Mouse (Mus musculus) retina, embryonic 14.5 days (tissue): Measurements from ENCODE around the gene Robo2.

Experiments
- DNase-seq: peaks from one replicate; pipeline ENCODE4 v3.0.0-alpha.2; 2015; ENCODE audit warnings: low spot score

The Robo2 gene

DNA sequence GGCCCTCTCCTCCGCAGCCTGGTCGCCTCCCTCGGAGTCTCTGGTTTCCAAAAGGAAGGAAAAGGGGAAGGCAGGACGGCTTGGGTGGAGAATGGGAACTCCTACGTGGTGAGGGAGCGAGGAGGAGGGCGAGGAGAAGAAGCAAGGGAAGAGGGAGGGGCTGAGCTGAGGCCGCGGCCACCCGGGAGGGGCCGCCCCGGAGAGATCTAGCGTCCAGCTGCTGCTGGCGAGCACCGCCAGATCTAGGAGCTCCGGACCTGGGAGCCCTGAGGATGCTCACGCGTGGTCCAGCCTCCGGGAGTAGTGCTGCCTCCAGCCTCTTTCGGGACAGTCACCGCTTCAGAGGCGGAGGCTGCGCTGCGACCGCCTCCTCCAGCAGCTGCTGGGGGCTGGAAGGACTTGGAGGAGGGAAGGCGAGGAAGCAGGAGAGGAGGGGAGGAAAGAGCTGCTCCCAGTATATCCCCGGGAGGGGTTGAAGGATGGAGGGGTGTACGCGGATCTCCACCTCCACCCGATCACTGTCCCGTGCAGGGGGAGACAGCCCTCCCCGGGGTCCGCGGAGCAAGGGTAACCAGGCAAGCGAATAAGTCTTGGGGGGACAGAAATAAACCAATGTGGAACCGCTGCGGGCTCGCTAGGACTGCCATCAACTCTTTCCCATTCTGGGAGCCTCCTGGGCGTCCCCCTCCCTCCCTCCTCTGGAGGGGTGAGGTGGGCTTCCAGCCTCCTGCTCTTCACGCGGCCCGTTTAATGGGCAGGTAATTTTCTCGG lies at the start of gene Robo2:
Robo2 (minus strand) TSS at position 345 of the 771 bp plus-strand sequence.
- peak; percentile 81 for DNase-seq

DNA sequence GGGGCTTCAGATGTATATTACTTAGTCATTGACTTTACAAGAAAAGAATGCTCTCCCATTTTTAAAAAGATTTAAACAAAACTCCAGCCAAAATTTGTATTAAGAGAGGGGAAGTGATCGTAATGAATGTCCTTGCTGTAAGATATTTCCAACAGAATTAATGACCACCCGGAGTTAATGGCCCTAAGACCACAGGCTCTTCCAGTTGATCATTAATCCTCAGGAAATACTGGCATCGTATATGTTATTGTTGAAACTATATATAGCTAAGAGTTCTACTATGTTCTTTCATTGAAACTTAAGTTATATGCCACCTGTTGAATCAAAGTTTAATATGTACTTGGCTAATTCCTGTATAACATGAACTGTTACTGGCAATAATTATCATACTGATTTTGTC lies 46.5 kb upstream of the Robo2 start:
- no peak for DNase-seq

DNA sequence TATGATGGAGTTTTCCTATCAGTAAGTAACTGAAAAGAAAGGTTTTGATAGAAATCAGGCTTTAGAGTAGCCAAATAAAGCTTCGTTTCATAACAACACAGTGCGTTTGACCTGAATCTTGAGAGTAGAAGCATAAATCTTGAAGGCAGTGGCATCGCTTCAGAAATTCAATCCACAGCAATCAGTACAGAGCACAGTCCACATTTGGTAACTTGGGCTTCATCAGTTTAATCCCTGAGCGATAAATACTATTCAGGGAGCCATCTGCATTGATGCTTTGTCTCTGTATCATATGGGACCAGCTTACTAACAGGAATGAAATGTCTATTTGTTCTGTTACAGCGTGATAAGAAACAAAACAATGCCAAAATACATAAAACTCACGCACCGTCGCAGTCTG lies 46.1 kb upstream of the Robo2 start:
- no peak for DNase-seq

DNA sequence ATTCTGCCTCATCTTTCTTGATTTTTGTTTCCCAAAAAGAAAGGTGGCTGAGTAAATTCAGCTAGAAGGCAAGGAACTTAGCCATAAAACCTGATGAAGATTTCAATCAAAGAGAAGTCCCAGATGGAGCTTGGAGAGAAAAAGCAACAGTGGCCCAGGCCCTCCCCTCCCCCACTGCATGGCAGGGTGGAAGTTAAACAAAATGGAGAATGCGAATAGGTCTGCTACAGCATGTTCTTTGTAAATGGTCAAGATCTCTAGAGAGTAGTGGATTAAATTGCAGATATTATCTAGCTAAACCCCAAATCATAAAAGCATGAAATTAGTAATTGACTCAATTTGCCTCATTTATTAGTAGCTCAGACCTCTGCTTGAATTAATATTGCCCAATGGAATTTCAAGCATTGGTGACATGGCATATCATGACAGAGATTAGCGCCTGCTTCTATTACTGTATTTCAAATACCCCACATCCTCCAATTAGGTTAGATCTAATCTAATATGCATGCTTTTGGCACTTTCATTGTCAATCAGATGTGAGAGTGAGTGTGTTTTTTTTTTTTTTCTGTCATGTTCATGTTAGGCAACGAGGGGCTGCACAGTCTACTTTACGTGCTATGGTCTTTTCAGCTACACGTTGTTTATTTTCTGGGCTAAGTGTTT lies 45.3 kb upstream of the Robo2 start:
- DNase-seq: no peak

DNA sequence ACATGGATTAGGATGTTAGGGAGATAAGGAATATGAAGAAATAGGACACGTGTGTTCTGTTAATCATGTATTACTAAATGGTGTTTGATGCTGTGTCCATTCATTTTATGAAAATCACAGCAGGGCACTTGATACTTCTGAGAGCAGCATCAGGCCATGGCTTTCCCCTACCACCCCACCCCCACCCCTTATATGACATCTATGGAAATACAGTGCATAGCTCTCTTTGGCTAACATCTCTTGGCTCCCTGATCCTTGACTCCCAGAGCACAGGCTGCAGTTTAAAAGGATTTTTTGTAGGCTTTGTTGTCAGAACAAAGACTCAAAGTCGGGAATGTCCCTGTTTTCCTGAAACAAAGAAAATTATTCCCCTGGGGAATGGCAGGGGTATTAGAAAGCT lies 43.6 kb upstream of the Robo2 start:
- DNase-seq: no peak

DNA sequence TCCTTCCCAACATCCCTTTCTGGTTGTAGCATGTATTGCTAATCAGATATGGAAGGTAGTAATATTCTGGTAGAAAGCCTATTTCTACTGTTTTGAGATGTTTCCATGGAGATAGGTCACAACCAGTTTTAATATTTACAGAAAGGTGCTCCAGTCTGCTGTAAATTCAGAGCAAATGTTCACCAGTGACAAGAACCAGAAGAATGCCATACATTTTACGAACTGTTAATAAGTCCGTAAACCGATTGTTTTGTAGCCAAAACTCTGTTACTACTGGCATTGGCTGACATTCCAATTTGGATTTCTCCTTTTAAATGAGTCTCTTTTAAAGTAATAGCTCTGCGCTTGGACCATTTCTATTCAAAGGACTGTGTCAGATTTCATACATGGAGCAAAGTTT lies 36.4 kb upstream of the Robo2 start:
- DNase-seq: no peak

DNA sequence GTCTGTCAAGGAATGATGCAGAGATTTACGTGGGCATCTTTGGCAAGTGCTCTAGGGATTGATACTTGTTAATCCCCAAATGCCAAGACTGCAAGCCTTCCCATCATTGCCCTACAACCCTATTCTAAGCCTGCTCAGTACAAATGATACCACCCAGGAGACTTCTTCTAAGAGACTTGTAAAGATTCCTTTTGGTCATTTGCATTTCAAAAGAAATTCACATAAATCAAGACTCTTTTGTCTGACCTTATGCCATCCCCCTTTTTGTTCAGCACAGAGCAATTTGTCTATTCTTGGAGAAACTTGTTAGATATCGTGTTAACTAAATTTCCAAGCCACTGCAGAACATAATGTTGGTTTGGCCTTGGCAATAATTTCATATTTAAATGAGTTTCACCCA lies 15.4 kb upstream of the Robo2 start:
- no peak for DNase-seq

DNA sequence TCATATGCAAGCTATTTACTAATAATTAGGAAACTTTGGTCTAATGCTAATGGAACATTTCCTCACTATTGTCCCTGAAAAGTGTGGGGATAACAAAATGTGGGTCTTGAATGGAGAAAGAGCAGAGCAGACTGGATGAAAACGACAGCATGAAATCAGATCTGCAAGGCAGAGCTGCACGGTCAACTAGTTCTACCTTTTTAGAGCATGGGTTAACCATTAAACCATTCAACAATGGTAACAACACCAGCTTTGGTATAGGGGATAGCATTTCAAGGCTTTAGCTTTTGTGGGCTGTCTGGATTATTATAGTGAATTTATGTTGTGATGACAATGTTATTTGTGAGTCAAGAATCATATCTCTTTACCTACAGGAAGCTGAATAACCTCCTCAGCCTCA lies 8.7 kb upstream of the Robo2 start:
- no peak for DNase-seq

DNA sequence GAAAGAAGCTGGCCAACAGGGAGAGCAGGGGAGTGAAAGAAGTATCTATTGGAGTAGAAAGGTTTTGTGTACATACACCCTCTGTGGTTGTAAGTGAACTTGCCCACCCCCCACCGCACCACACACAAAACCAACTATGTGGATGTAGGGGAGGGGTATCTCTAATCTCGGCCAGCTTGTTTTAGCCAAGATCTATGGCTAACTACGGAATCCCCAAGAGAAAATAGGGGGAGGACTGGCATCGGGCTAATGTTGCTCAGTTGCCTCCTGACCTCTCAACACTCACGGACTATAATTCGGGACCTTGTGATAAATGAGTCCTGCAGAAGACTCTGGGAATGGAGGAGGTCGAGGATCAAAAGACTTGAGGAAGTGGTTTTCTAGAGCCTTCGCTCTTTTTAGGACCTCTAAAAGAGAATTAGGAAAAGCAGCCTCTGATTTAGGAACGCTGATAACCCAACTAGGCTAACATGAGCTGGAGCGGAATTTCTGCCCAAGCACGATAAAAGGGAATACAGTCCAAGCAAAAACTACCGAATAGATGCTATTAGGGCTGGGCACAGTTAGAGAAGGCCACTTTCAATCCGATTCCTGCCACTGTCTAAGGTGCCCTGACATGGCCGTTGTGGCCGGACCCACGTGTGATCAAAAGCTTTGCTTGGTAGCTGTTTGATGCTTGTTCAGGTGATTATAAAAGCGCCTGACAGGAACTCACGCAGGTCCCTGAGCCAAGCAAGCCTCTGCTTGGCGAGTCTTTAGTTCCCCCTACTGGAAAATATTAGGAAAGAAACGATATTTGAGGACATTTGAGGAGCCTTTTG lies 1.1 kb upstream of the Robo2 start:
- DNase-seq: peak; percentile 80

DNA sequence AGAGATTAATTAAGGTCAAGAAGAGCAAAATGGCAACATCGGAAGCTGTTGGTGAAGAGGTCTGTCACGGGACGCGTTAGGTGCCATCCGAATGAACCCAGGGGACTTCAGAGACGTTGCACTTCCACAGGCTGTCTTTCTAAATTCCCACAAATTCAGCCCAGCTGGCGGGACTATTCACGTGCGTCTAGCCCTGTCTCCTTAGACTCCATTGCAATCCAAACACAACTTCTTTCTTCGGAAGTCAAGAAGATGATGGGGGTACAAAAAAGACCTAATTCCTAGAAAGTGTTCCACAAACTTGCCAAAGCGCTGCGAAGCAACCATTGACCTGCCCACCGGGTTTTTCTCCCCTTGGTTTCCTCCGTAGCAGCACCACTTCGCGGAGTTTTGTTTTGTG lies 604 bp downstream of the Robo2 start:
- peak; percentile 51 for DNase-seq

DNA sequence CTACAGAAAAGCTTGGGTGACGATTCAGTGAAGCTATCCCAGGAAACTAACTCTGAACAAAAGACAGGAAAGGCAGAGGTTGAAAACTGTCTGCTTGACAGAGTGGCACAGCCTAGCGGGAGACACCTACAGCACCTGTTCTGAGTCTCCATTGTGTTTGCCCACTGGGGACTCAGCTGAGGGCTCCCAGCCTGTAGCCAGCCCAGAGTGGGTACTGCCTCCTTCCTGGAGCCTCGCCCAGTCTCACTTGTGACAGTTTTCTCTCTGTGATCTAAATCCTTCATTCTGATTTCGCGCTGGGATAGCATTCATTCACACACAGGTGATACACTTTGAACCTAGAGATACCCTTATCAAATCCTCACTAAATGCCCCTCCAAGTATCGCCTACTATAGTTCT lies 1.5 kb downstream of the Robo2 start:
- DNase-seq: peak; percentile 42

DNA sequence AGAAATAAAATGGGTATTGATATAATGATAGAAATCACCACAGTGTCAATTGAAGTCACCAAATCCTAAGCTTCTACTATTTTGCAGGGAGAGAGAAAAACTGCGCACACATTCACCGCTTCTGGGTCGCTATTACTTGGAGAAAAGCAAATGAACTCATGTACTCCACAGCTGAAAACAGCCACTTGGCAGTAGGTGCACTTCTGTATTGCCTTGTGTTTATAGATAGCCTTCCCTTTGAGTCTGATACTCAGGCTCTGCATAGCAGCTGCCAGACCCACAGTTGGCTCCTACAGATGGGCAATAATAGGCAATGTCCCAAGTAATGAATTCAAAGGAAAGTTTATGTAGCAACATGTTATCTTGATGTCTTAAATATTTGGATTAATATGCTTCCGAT lies 2.1 kb downstream of the Robo2 start:
- peak; percentile 24 for DNase-seq

DNA sequence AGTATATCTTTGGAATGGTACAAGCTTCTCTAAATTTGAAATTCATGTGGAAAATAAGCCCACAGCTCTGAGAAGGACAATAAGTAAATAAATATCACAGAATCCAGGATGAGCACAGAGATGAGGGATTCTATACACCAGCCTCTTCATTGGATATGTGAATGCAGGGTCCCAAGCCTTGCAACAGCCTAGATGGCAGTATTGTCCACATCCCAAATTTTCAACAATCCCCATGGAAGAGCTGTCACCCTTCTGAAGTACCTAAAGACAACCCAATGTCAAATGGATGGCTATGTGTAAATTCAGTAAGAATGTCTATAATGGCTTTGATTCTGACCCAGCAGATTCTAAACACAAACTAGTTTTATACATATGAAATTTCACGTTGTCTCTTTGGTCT lies 3.1 kb downstream of the Robo2 start:
- DNase-seq: peak; percentile 48

DNA sequence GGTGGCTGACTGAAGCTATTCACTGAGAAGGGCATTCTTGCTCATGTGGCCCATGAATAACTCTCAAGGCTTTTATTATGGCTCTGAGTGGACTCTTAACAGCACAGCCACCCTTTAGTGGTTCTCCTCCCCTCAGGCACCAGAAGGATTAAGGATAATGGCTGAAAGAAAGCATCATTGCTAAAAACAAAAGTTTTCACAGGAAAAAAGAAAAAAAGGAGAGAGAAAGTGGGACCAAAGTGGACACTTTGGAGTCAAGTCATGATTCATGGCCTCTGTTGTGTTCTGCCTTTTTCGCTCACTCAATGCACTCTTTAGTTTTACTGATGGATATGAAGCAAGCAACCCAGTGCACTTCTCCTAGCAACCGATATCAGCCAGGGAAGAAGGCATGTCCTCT lies 14.3 kb downstream of the Robo2 start:
- DNase-seq: no peak

DNA sequence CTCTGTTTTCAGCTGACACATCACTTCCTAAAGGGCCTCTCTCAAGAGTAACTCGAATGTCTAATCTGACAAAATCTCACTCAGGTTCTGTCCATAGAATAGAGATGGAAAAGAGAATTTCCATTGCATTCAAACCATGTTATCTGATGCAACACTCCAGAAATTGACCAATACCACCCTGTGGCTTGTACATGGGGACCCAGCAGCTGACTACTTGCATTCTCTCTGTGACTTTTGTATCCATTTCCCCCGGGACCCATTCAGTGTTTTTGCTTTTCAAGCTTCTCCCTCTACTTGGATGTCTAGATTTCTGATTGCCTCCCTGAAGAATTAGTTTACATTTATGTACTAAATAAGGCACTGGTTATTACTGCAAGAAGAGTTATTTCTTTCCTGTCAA lies 15.9 kb downstream of the Robo2 start:
- no peak for DNase-seq

DNA sequence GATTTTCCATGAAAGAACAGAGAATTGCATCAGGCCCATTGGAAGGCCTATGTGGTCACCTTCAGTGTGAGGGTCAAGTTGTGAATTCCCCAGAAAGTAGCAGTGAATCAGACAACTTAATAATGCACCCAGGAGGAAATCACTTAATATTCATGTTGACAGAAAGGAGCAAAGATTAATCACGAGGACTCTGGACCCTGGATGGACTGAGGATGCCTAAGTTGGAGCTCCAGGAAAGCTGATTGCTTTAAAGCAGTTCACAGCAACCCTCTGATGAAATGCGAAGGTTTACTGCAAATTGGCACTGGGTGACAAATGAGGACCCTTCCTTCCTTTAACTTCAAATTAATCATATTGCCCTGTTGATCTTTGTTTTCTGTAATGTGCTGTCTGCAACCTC lies 32.2 kb downstream of the Robo2 start:
- no peak for DNase-seq

DNA sequence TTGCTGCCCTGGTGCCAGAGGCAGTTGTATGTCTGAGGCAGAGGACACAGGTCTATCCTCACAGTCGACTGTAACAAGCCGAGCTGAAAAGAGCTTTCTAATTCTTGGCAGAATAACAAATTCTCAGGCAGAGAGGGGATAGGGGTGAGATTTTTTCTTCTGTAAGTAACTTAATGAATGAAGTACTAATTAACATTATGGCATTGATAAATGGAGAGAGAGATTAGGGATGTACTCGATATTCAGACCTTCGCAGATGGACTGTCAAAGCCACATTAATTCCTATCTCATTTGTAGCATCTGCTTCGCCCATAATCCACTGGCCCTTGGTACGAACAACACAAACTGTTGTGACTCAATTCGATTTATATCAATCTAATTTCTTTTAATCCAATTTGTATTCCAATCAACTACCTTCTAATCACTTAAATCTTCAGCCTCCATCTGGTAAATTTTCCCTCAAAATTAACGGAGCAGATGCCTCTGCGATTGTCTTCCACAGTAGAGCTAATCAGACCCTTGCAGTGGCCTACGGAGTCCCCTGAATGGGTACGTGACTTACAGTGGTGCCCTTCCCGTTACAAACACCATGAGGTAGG lies 36.2 kb downstream of the Robo2 start:
- peak; percentile 56 for DNase-seq

DNA sequence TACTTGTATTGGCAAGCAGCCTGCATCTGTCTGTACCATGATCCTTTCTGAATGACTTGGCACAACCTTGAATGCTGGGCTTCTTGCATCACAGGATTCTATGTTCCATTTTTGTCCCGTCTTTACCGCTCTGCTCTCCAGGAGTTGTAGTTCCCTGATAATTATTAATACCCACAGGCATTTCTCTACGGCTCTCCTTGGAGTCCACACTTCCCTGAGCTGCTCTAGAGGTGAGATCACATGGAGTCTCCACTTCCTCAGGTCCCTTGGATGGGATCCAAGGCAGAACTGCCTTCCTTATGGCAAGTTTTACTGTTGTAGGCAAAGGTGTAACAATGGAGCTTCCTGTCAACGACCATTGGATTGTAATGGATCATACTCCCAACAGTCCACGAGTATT lies 37.1 kb downstream of the Robo2 start:
- DNase-seq: no peak

DNA sequence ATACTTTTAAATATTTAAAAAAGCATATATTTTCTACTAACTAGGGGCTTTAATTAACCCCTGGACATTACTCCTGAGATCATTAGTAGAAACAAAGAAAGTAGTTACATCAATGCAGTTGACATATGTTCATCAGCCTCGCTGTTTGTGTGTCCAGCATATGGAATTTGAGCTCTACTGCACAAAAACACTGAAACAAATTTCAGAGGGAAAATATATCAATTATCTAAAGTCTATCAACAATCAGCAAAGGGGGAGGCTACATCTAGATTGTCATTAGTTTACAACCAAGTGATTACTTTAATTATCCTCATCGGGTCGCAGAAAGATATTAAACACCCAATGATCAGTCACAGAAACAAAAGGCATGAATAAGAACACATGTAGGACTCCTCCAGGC lies 38.2 kb downstream of the Robo2 start:
- DNase-seq: no peak

DNA sequence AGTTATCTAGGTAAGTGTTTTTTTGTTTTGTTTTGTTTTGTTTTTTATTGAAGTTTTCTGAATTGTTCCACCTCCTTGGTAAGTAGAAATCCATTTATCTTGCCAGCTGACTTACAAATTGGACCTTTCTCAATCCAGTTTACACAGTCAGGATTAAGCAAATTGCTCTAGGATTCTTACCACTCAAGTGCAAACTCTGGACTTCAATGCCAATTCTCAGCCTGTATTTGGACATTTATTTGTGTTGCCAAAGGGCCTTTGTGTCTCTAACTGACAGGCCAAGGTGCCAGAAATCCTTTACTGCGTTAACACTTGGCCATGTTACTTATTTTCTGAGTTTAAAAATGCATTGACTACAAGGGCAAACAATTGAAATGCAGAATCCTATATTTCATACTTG lies 38.7 kb downstream of the Robo2 start:
- DNase-seq: no peak

DNA sequence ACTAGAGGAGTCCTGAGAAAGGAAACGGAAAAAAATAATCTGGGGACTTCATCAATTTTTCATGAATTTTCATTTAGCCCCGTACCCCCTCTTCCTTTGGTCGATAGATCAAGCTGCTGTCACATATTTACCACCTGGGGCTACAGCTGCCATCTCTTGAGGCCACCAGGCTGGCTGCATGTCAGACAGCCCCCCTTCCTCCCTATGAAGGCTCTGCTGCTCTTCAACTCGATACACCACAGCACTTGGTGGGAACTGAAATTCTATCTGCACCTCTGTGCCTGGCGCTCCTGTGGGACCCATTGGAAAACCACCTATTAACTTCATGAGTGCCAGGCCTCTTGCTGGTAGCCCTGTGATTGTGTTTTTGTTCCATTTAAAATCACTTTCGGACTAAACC lies 63.2 kb downstream of the Robo2 start:
- peak; percentile 26 for DNase-seq

DNA sequence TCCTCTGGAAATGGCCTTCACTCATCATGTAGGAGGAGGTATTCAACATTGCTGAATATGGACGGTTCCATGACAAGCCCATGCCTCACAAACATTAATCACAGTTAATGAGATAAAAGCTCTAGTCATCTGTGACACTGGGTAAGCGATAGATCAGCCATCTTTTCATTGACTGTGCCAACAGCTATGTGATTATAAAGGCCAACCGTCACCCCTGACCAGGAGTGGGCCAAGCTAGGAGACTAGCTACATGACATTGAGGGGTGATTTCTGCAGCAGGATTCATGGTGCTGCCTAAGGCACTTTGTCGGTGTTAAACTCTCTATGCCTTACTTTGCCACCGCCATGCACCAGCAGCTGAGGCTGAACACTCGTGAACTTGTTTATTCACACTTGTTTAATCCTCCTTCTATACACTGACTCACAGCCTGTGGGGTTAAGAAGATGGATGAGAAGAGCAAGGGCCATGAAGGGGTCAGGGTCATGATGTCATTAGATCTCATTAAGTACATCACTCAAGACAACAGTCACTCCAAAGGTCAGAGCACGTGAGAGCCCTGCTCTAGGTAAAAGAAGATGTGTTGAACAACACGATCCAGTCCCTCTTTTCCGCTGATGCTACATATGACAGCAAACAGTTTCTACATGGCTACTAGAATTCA lies 72.5 kb downstream of the Robo2 start:
- DNase-seq: no peak
